Mouse (Mus musculus) cerebellum, adult 2 months (tissue): ENCODE measurements around the gene Phldb3. TPM values are rescaled to one million over a fixed set of nuclear protein-coding genes. Genes with fewer than 3 reads are reported as not detected.

Experiments
- DNase-seq, 2 experiments: peaks; one replicate each; pipeline ENCODE4 v3.0.0; 2021
- H3K27ac ChIP-seq: fragments of 200-500 bp; 2 replicates; pipeline ENCODE4 v1.5.1; 2012; ENCODE audit warnings: low read length, control low read depth, inconsistent platforms; ENCODE audit not compliant: insufficient read depth
- H3K27me3 ChIP-seq: fragments of 200-500 bp; 2 replicates; pipeline ENCODE4 v1.6.1; 2012; ENCODE audit warnings: inconsistent platforms, mild to moderate bottlenecking, low read length, moderate library complexity; ENCODE audit not compliant: control insufficient read depth, insufficient read depth
- H3K4me1 ChIP-seq: fragments of 200-500 bp; 2 replicates; pipeline ENCODE4 v1.6.1; 2011; ENCODE audit warnings: low read length; ENCODE audit not compliant: control insufficient read depth, insufficient read depth
- H3K4me3 ChIP-seq: fragments of 200-500 bp; replicated peaks from 2 replicates; pipeline ENCODE3; 2011; ENCODE audit warnings: mild to moderate bottlenecking, low read depth, low read length, control low read depth; ENCODE audit not compliant: insufficient read depth
- CTCF ChIP-seq: fragments of 200-500 bp; IDR thresholded peaks from 2 replicates; pipeline ENCODE4 v1.5.1; 2011; ENCODE audit warnings: low read depth, mild to moderate bottlenecking, control low read depth, low read length, moderate library complexity, borderline replicate concordance; ENCODE audit not compliant: insufficient read depth
- POLR2A ChIP-seq: fragments of 200-500 bp; IDR thresholded peaks from 2 replicates; pipeline ENCODE4 v1.6.1; 2011; ENCODE audit warnings: low read length, control low read depth, borderline replicate concordance; ENCODE audit not compliant: insufficient read depth
- WGBS: fragments of 180-500 bp; shearing (Covaris S2); methylation state at CpG from one replicate; pipeline ENCODE4 v1.1.7; 2018; 5-methylcytosine and 5-hydroxymethylcytosine counted together
- polyA plus RNA-seq: library from polyadenylated mRNA; depleted of rRNA; stranded (reverse); fragments of >200 nt; gene quantifications from 2 replicates; pipeline ENCODE4 v1.2.3, GENCODE M21; 2012; rRNA removed

The Phldb3 gene
- 0.18 TPM in 1 of 2 replicates, not detected in the other for polyA plus RNA-seq

DNA sequence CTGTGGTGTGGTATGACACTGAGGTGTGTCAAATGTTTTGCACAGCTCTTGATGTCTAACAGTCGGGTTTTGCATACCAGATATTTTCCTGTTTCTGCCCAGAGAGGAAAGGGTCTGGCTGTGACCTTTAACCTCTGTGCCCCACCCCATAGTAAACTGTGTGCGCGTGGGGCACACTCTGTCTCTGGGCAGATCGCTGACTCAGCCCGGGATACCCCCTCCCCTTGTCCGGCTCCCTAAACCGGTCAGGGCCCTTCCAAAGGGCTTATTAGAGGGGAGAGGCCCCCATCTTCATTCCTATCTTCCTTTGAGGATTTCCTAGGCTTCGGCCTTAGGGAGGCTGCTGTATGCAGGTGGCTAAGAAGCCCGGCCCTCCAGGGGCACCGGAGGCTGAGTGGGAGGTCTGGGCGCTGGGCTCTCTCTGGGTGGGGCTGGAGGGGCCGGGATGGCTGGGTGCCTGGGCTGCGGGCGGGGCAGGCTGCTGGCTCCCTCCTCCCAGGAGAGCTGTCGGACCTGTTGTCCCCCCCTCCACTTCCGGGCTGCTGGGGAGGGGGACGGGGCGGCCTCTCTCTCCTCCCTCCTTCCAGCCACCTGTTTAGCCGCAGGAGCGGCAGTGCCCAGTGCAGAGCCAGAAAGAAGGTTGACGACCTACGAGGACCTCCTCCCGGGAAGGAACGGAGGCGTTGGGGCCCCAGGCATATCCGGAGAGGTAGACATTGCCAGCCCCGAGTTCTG is at the start of gene Phldb3:
Phldb3 (plus strand) TSS at position 620 of the 735 bp plus-strand sequence.
- 12% methylated on average over 27 of the region's 27 CpGs for WGBS
- Histone ChIP-seq H3K4me1 (peaks cover 4% of the 10 kb centered on the region; the same call in 1 of the 2 replicates), H3K4me3 (no peak within 1 kb of the TSS), H3K27ac (no peak within 1 kb of the TSS), H3K27me3 (peaks cover 9% of the 10 kb centered on the region; the same call in 1 of the 2 replicates)
- DNase-seq: no peak
- TF ChIP-seq CTCF: no peak
- no peak for TF ChIP-seq POLR2A

DNA sequence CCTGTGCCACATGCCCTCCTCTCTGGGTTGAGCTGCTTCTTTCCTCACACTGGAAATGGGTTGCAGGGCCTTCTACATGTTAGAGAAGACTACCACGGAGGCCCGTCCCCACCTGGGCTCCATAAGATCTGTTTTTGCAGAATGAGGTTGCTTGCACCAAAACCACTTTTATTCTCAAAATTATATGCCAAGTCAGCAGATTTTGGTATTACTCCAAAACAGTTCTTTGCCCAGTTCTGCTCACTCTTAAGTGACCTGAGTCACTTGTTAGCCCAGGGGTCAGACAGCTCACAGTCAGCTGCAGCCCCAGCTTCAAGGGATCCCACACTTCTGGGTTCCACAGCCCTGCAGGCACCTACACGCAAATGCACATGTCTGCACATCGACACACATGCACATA is 49.1 kb upstream of the Phldb3 start:
- no peaks in the 10 kb centered on the region for H3K4me1 ChIP-seq
- TF ChIP-seq POLR2A (no peak), CTCF (no peak)
- H3K27me3 ChIP-seq: no peaks in the 10 kb centered on the region
- H3K27ac ChIP-seq: no peak overlapping the region
- 86% methylated on average over 4 of the region's 4 CpGs for WGBS
- no peak overlapping the region for H3K4me3 ChIP-seq
- DNase-seq: no peak

DNA sequence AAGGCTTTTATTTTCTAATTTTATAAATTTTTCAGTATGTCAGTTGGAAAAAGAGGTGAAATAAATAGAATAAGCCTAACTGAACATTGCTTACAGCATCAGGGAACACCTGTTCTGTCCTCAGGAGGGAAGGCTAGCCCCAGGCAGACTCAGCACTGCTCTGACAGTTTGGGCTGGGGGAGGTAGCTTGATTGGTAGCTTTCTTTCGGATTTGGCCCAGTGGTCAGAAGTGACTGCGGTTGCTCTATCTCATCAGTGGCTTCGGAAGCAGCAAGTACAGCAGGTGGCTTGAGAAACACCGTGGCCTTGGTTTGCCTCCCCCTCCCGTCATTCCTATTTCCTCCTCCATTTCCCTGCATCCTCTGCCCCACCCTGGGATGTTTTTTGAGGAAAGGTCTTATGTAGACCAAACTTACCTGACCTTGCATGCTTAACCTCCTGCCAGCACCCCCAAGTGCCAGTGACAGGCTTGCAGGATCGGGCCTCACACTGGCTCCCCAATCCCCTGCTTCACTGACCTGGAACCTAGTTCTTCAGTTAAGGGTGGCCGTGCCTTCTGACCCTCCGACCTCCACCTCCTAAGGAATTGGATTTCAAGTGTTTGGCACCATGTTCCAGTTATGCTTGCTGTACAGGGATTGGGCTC is 47.2 kb upstream of the Phldb3 start:
- no peaks in the 10 kb centered on the region for H3K27me3 ChIP-seq
- no peak overlapping the region for H3K27ac ChIP-seq
- WGBS: 85% methylated on average over 8 of the region's 8 CpGs
- no peaks in the 10 kb centered on the region for H3K4me1 ChIP-seq
- no peak overlapping the region for H3K4me3 ChIP-seq
- TF ChIP-seq POLR2A (no peak), CTCF (no peak)
- no peak for DNase-seq

DNA sequence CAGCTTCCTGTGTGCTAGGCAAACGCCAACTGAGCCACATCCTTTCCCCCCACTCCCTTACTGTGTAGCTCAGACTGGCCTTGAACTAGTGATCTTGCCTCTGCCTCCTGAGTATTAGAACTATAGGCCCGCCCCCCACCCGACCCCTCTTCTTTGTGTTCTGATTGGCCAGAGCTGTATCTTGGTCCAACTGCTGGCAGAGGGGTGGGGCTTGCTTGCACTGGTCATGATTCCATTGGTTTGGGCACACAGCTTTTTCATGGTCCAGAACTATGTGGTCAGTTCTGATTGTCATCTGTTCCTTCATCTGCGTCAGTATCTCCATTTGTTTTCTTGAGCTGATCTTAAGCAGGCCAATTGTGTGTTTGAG is 46.7 kb upstream of the Phldb3 start:
- DNase-seq: no peak
- no peak overlapping the region for H3K27ac ChIP-seq
- 84% methylated on average over 4 of the region's 4 CpGs for WGBS
- no peak overlapping the region for H3K4me3 ChIP-seq
- no peaks in the 10 kb centered on the region for H3K27me3 ChIP-seq
- no peaks in the 10 kb centered on the region for H3K4me1 ChIP-seq
- no peak for TF ChIP-seq CTCF
- no peak for TF ChIP-seq POLR2A

DNA sequence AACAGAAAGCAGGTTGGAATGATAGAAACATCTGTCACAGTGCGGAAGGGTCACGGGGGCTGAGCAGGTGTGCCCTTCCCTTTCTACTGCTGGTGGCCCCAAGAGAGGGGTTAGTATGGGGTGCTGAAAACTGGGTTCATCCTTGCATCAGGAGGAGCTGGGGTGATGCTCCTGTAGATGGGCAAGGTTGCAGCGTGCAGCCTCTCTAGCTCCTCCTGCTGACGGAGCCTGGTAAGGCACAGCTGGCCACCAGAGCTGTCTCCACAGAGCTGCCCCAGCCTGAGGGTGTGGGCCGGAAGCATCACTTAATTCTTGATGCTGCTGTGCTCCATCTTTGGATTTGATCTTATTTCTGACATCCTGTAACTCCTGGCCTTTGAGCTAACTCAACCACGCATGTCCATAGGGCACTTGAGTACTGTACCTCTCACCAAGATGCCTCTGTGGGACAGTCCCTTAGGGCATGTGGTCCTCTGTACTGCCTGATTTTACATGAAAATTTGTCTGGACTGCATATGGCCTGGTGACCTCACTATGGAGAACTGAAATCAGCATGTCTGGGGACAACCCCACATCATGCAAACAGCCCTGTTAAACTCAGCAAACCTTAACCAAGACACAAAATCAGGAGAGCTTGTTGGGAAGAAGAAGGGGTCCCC is 45.8 kb upstream of the Phldb3 start:
- WGBS: 53% methylated on average over 6 of the region's 6 CpGs

DNA sequence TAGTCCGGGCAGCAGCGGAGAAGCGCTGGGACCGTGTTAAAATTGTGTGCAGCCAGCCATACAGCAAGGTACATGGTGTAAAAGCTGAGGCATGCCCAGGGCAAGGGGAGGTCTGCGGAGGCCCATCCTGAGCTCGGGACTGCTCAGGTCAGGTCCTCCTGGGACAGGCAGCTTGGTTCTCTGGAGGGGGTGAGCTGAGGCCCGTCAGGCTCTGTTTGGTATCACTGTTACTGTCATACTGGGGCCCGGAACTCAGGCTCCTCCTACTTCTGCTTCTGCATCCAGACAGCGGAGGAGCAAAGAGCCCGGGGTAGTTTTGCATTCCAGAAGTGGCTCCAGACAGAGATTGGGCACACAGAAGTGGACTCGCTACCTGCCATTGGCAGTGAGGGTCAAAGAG is 44.9 kb upstream of the Phldb3 start:
- no peak for TF ChIP-seq POLR2A
- TF ChIP-seq CTCF: no peak
- Histone ChIP-seq H3K4me3 (no peak overlapping the region), H3K27me3 (no peaks in the 10 kb centered on the region), H3K4me1 (no peaks in the 10 kb centered on the region), H3K27ac (no peak overlapping the region)
- WGBS: 90% methylated on average over 11 of the region's 11 CpGs
- no peak for DNase-seq

More for the DNA sequence above, 45.8 kb upstream of the Phldb3 start:
- TF ChIP-seq POLR2A (no peak), CTCF (peak; percentile 98)
- H3K27ac ChIP-seq: no peak overlapping the region
- no peak overlapping the region for H3K4me3 ChIP-seq
- no peaks in the 10 kb centered on the region for H3K4me1 ChIP-seq
- H3K27me3 ChIP-seq: no peaks in the 10 kb centered on the region
- peak; percentile 65 to 80 for DNase-seq

DNA sequence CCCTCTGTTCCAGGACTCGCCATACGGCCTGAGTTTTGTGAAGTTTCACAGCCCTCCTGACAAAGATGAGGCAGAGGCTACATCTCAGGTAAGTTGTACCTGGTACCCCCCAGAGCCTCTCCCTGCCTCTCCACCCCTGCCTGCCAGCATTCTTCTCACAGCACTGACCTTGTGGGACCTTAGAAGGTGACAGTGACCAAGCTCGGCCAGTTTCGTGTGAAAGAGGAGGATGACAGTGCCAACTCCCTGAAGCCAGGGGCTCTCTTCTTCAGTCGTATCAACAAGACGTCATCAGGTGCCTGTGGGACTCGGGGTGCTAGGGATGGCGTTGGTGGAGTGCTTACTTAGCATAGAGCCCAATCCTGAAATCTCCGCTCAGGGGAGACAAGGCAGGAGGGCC is 44.4 kb upstream of the Phldb3 start:
- Histone ChIP-seq H3K27ac (no peak overlapping the region), H3K4me3 (no peak overlapping the region), H3K27me3 (no peaks in the 10 kb centered on the region), H3K4me1 (no peaks in the 10 kb centered on the region)
- TF ChIP-seq CTCF: no peak
- no peak for TF ChIP-seq POLR2A
- 93% methylated on average over 9 of the region's 9 CpGs for WGBS
- no peak for DNase-seq
